Mouse (Mus musculus): Measurements from ENCODE around the gene Lilra5. TPM values are rescaled to one million over a fixed set of nuclear protein-coding genes. Genes with fewer than 3 reads are reported as not detected.

Lilra5 gene
- polyA plus RNA-seq, 1 experiment from 2014 or later = not detected

- no peak for DNase-seq (ENCODE audit: low spot score)
- H3K4me1 ChIP-seq (replicated peaks) = no peaks in the 10 kb centered on the region
- H3K27ac ChIP-seq = no peak overlapping the region
- WGBS = 76% methylated on average over 5 of the region's 5 CpGs
- H3K36me3 ChIP-seq = no peaks in the 10 kb centered on the region
- no peak overlapping the region for H3K4me3 ChIP-seq
- peaks cover 4% of the 10 kb centered on the region; the same call in 1 of the 2 replicates for H3K9me3 ChIP-seq
- H3K27me3 ChIP-seq (ENCODE audit: insufficient read depth, poor library complexity, severe bottlenecking) = no peaks in the 10 kb centered on the region
Observed at GRCm38 (mm10) chr7:4292638-4293037, 55.1 kb downstream of the Lilra5 start.

Other genes starting within 250 kb of the Lilra5 start
- 1.2 and 1.7 TPM in 2 replicates for gene Lair1, start 174.6 kb upstream of the Lilra5 start, polyA plus RNA-seq (2016; fragmentation: Nextera tagmentation; extraction: Ambion mirVana)
- 31.2 and 67.4 TPM in 2 replicates for gene Ttyh1, start 118.3 kb upstream of the Lilra5 start, polyA plus RNA-seq (2016; fragmentation: Nextera tagmentation; extraction: Ambion mirVana)
- 68.7 and 91.4 TPM in 2 replicates for gene Leng8, start 100.7 kb upstream of the Lilra5 start, polyA plus RNA-seq (2016; fragmentation: Nextera tagmentation; extraction: Ambion mirVana)
- gene Leng9, start 87.4 kb upstream of the Lilra5 start, polyA plus RNA-seq (2016; fragmentation: Nextera tagmentation; extraction: Ambion mirVana) = 1.6 and 2.5 TPM in 2 replicates
- 16.9 and 23.5 TPM in 2 replicates for gene Cdc42ep5, start 72.9 kb upstream of the Lilra5 start, polyA plus RNA-seq (2016; fragmentation: Nextera tagmentation; extraction: Ambion mirVana)
- gene Ncr1, start 100.0 kb downstream of the Lilra5 start, polyA plus RNA-seq (2016; fragmentation: Nextera tagmentation; extraction: Ambion mirVana) = not detected in 2 replicates
- gene Gp6, start 160.0 kb downstream of the Lilra5 start, polyA plus RNA-seq (2016; fragmentation: Nextera tagmentation; extraction: Ambion mirVana) = 0.10 and 0.50 TPM in 2 replicates
- 30.6 and 34.1 TPM in 2 replicates for gene Rdh13, start 207.9 kb downstream of the Lilra5 start, polyA plus RNA-seq (2016; fragmentation: Nextera tagmentation; extraction: Ambion mirVana)
- gene Eps8l1, start 222.9 kb downstream of the Lilra5 start, polyA plus RNA-seq (2016; fragmentation: Nextera tagmentation; extraction: Ambion mirVana) = 2.8 and 5.4 TPM in 2 replicates

All from hindbrain, embryonic 10.5 days (tissue).